Mouse (Mus musculus) embryonic facial prominence, embryonic 13.5 days (tissue): ENCODE measurements around the gene Gm3239. TPM values are rescaled to one million over a fixed set of nuclear protein-coding genes. Genes with fewer than 3 reads are reported as not detected.
"Not testable (repeated sequence)": the region's sequence is repeated elsewhere in the genome, so short reads cannot be mapped to it uniquely, and the experiment has no call there.

Experiments used
- ATAC-seq: fragments of 200-750 bp; cut with Nextera tagmentation; 2 replicates; pipeline ENCODE4 v1.8.0; 2017; ENCODE audit warnings: low read depth; ENCODE audit not compliant: insufficient number of reproducible peaks, insufficient read depth, low FRiP score, low TSS enrichment
- H3K27ac ChIP-seq: fragments of 300-500 bp; sonication (generic); 2 replicates; pipeline ENCODE4 v1.5.1; 2015; ENCODE audit warnings: moderate library complexity, mild to moderate bottlenecking, inconsistent platforms
- H3K27me3 ChIP-seq: fragments of 300-500 bp; sonication (generic); 2 replicates; pipeline ENCODE4 v1.6.1; 2015; ENCODE audit warnings: mild to moderate bottlenecking, inconsistent platforms
- H3K36me3 ChIP-seq: fragments of 300-500 bp; sonication (generic); 2 replicates; pipeline ENCODE4 v1.6.1; 2015; ENCODE audit warnings: mild to moderate bottlenecking, inconsistent platforms
- H3K4me1 ChIP-seq: fragments of 300-500 bp; sonication (generic); 2 replicates; pipeline ENCODE4 v1.6.1; 2015; ENCODE audit warnings: inconsistent platforms
- H3K4me2 ChIP-seq: fragments of 300-500 bp; sonication (generic); 2 replicates; pipeline ENCODE4 v1.6.1; 2015; ENCODE audit warnings: moderate library complexity, mild to moderate bottlenecking, inconsistent platforms
- H3K4me3 ChIP-seq: fragments of 300-500 bp; sonication (generic); 2 replicates; pipeline ENCODE4 v1.5.1; 2015; ENCODE audit warnings: mild to moderate bottlenecking, inconsistent platforms
- H3K9ac ChIP-seq: fragments of 300-500 bp; sonication (generic); 2 replicates; pipeline ENCODE4 v1.6.1; 2015; ENCODE audit warnings: mild to moderate bottlenecking, inconsistent platforms
- H3K9me3 ChIP-seq: fragments of 300-500 bp; sonication (generic); 2 replicates; pipeline ENCODE4 v1.6.1; 2016; ENCODE audit warnings: inconsistent platforms
- WGBS: fragments of 180-500 bp; shearing (Covaris S2); methylation state at CpG from one replicate; pipeline ENCODE4 v1.1.7; 2015; ENCODE audit warnings: mixed read lengths; 5-methylcytosine and 5-hydroxymethylcytosine counted together
- polyA plus RNA-seq: library from polyadenylated mRNA; unstranded; fragments of >200 nt; fragmentation: Nextera tagmentation; extraction: Ambion mirVana; gene quantifications from 2 replicates; pipeline ENCODE4 v1.2.1, GENCODE M21; 2015

Gene Gm3239
- polyA plus RNA-seq = not detected in 2 replicates

GRCm38 (mm10) chr14:4663892-4664291 is at the start of gene Gm3239:
Gm3239 (plus strand) TSS chr14:4664192.
- ATAC-seq = not testable (repeated sequence)

GRCm38 (mm10) chr14:4632052-4632451 is 31.9 kb upstream of the Gm3239 start, which contains the start of gene Gm8159:
Gm8159 (plus strand) TSS chr14:4632352.
- H3K27me3 ChIP-seq, H3K4me1 ChIP-seq, H3K4me3 ChIP-seq, ATAC-seq, H3K4me2 ChIP-seq, H3K36me3 ChIP-seq, H3K27ac ChIP-seq, H3K9me3 ChIP-seq, H3K9ac ChIP-seq: not testable (repeated sequence)
- no CpG with 5 or more reads among the region's 2 CpGs for WGBS

More at GRCm38 (mm10) chr14:4663892-4664291, at the start of gene Gm3239:
- not testable (repeated sequence) for H3K9me3 ChIP-seq, H3K27ac ChIP-seq, H3K4me3 ChIP-seq, H3K27me3 ChIP-seq, H3K4me2 ChIP-seq, H3K9ac ChIP-seq, H3K36me3 ChIP-seq, H3K4me1 ChIP-seq
- no CpG with 5 or more reads among the region's 2 CpGs for WGBS

- H3K36me3 ChIP-seq, H3K9me3 ChIP-seq, ATAC-seq, H3K4me1 ChIP-seq, H3K9ac ChIP-seq, H3K27ac ChIP-seq, H3K27me3 ChIP-seq: not testable (repeated sequence)
- Histone ChIP-seq H3K4me2 (peak overlapping the region; percentile 64), H3K4me3 (peak overlapping the region; percentile 30)
- 3% methylated on average over 17 of the region's 18 CpGs for whole genome bisulfite sequencing
Measured at GRCm38 (mm10) chr14:4649309-4649708, 14.7 kb upstream of the Gm3239 start.

- H3K9ac ChIP-seq, H3K36me3 ChIP-seq, H3K27ac ChIP-seq, H3K27me3 ChIP-seq, ATAC-seq, H3K9me3 ChIP-seq, H3K4me3 ChIP-seq, H3K4me1 ChIP-seq: not testable (repeated sequence)
- 6% methylated on average over 5 of the region's 9 CpGs for WGBS
- peak overlapping the region; percentile 64; the same call in 1 of the 2 replicates for H3K4me2 ChIP-seq
Measured at GRCm38 (mm10) chr14:4650324-4650723, 13.7 kb upstream of the Gm3239 start.

- WGBS = 66% methylated on average over 1 of the region's 2 CpGs
Measured at GRCm38 (mm10) chr14:4708938-4709337, 44.9 kb downstream of the Gm3239 start, which contains the start of gene Gm7876. Gm7876 (plus strand) TSS chr14:4709238.

More at GRCm38 (mm10) chr14:4708938-4709337, 44.9 kb downstream of the Gm3239 start, which contains the start of gene Gm7876:
- H3K4me3 ChIP-seq, H3K4me2 ChIP-seq, H3K4me1 ChIP-seq, H3K9me3 ChIP-seq, H3K27me3 ChIP-seq, H3K36me3 ChIP-seq, H3K9ac ChIP-seq, H3K27ac ChIP-seq, ATAC-seq: not testable (repeated sequence)

Other genes with a start within 250 kb of the Gm3239 start
- gene Gm3164, start 248.7 kb upstream of the Gm3239 start, polyA plus RNA-seq = 0.98 TPM in 1 of 2 replicates, not detected in the other
- not detected in 2 replicates for gene Gm3173, start 233.2 kb upstream of the Gm3239 start, polyA plus RNA-seq
- gene Gm3182, start 182.4 kb upstream of the Gm3239 start, polyA plus RNA-seq = not detected in 2 replicates
- gene Gm3047, start 108.8 kb upstream of the Gm3239 start, polyA plus RNA-seq = not detected in 2 replicates
- not detected in 2 replicates for gene Gm8159, start 31.8 kb upstream of the Gm3239 start, polyA plus RNA-seq
- gene Gm7876, start 45.0 kb downstream of the Gm3239 start, polyA plus RNA-seq = not detected in 2 replicates
- 0.39 and 0.43 TPM in 2 replicates for gene Gm3252, start 62.6 kb downstream of the Gm3239 start, polyA plus RNA-seq
- gene Gm9602, start 112.1 kb downstream of the Gm3239 start, polyA plus RNA-seq = not detected in 2 replicates
- not detected in 2 replicates for gene Gm3269, start 173.9 kb downstream of the Gm3239 start, polyA plus RNA-seq
- 0.59 TPM in 2 replicates for gene Gm3264, start 191.4 kb downstream of the Gm3239 start, polyA plus RNA-seq
- gene Gm3278, start 228.2 kb downstream of the Gm3239 start, polyA plus RNA-seq = not detected in 2 replicates